Mouse (Mus musculus) heart, embryonic 16.5 days (tissue): ENCODE measurements around the gene Acss3. TPM values are rescaled to one million over a fixed set of nuclear protein-coding genes. Genes with fewer than 3 reads are reported as not detected.

ENCODE experiments used
- ATAC-seq: fragments of 200-750 bp; cut with Nextera tagmentation; replicated peaks from 2 replicates; pipeline ENCODE4 v1.8.0; 2017; ENCODE audit warnings: moderate number of reproducible peaks; ENCODE audit not compliant: insufficient read depth, low FRiP score; ENCODE audit errors: extremely low read depth
- H3K27ac ChIP-seq: fragments of 300-500 bp; sonication (generic); 2 replicates; pipeline ENCODE4 v1.5.1; 2014; ENCODE audit warnings: mild to moderate bottlenecking, low read length, control low read depth, moderate library complexity
- H3K27me3 ChIP-seq: fragments of 300-500 bp; sonication (generic); 2 replicates; pipeline ENCODE4 v1.6.1; 2014; ENCODE audit warnings: low read length, mixed read lengths; ENCODE audit not compliant: control insufficient read depth, insufficient read depth
- H3K36me3 ChIP-seq: fragments of 300-500 bp; sonication (generic); 2 replicates; pipeline ENCODE4 v1.6.1; 2014; ENCODE audit not compliant: control insufficient read depth, insufficient read depth
- H3K4me1 ChIP-seq: fragments of 300-500 bp; sonication (generic); 2 replicates; pipeline ENCODE4 v1.6.1; 2014; ENCODE audit warnings: low read length, mixed read lengths; ENCODE audit not compliant: control insufficient read depth, insufficient read depth
- H3K4me2 ChIP-seq: fragments of 300-500 bp; sonication (generic); 2 replicates; pipeline ENCODE4 v1.6.1; 2014; ENCODE audit warnings: low read depth, mild to moderate bottlenecking, control low read depth, low read length
- H3K4me3 ChIP-seq: fragments of 300-500 bp; sonication (generic); 2 replicates; pipeline ENCODE4 v1.5.1; 2014; ENCODE audit warnings: mild to moderate bottlenecking, control low read depth, low read length
- H3K9ac ChIP-seq: fragments of 300-500 bp; sonication (generic); 2 replicates; pipeline ENCODE4 v1.6.1; 2014; ENCODE audit warnings: low read length, control low read depth
- H3K9me3 ChIP-seq: fragments of 300-500 bp; sonication (generic); replicated peaks from 2 replicates; pipeline ENCODE4 v1.6.1; 2016; ENCODE audit warnings: low read length; ENCODE audit not compliant: control insufficient read depth
- WGBS: fragments of 180-500 bp; shearing (Covaris S2); extraction: QIAGEN DNeasy Blood & Tissue Kit; methylation state at CpG from one replicate; pipeline ENCODE4 v1.1.7; 2014; 5-methylcytosine and 5-hydroxymethylcytosine counted together
- polyA plus RNA-seq: library from polyadenylated mRNA; unstranded; fragments of >200 nt; fragmentation: Nextera tagmentation; extraction: Ambion mirVana; gene quantifications from 2 replicates; pipeline ENCODE4 v1.2.1, GENCODE M21; 2015

Gene Acss3
- polyA plus RNA-seq, 1 experiment from 2014 or later: 2.8 TPM

GRCm38 (mm10) chr10:106941380-106941779 lies 182.1 kb downstream of the Acss3 start:
- Histone ChIP-seq H3K9me3 (no peaks in the 10 kb centered on the region), H3K4me3 (no peak overlapping the region)
- ATAC-seq: no peak

GRCm38 (mm10) chr10:106939441-106939840 lies 184.0 kb downstream of the Acss3 start:
- Histone ChIP-seq H3K9ac (no peak overlapping the region), H3K4me1 (no peaks in the 10 kb centered on the region), H3K27ac (no peak overlapping the region), H3K4me2 (no peak overlapping the region), H3K9me3 (no peaks in the 10 kb centered on the region), H3K27me3 (no peaks in the 10 kb centered on the region), H3K4me3 (no peak overlapping the region), H3K36me3 (no peaks in the 10 kb centered on the region)
- 48% methylated on average over 1 of the region's 1 CpGs for WGBS
- no peak for ATAC-seq

More at GRCm38 (mm10) chr10:106941380-106941779, 182.1 kb downstream of the Acss3 start:
- 76% methylated on average over 5 of the region's 5 CpGs for WGBS
- H3K27me3 ChIP-seq: no peaks in the 10 kb centered on the region
- no peak overlapping the region for H3K4me2 ChIP-seq
- no peaks in the 10 kb centered on the region for H3K36me3 ChIP-seq
- no peaks in the 10 kb centered on the region for H3K4me1 ChIP-seq
- no peak overlapping the region for H3K27ac ChIP-seq
- H3K9ac ChIP-seq: no peak overlapping the region

GRCm38 (mm10) chr10:106938851-106939250 lies 184.6 kb downstream of the Acss3 start:
- Histone ChIP-seq H3K4me3 (no peak overlapping the region), H3K9ac (no peak overlapping the region), H3K9me3 (no peaks in the 10 kb centered on the region), H3K4me1 (no peaks in the 10 kb centered on the region), H3K4me2 (no peak overlapping the region), H3K27me3 (no peaks in the 10 kb centered on the region), H3K27ac (no peak overlapping the region), H3K36me3 (no peaks in the 10 kb centered on the region)
- ATAC-seq: no peak
- WGBS: 82% methylated on average over 3 of the region's 3 CpGs

GRCm38 (mm10) chr10:106936996-106937395 lies 186.5 kb downstream of the Acss3 start:
- Histone ChIP-seq H3K27ac (no peak overlapping the region), H3K4me1 (no peaks in the 10 kb centered on the region), H3K4me2 (no peak overlapping the region), H3K27me3 (no peaks in the 10 kb centered on the region), H3K9me3 (no peaks in the 10 kb centered on the region), H3K4me3 (no peak overlapping the region), H3K9ac (no peak overlapping the region), H3K36me3 (no peaks in the 10 kb centered on the region)
- no peak for ATAC-seq
- WGBS: 85% methylated on average over 7 of the region's 7 CpGs

- 26% methylated on average over 13 of the region's 13 CpGs for WGBS
- Histone ChIP-seq H3K4me1 (no peaks in the 10 kb centered on the region), H3K4me3 (peak overlapping the region; percentile 30)
Measured at GRCm38 (mm10) chr10:106932571-106933073, 190.8 kb downstream of the Acss3 start.

GRCm38 (mm10) chr10:106928576-106929332 lies 194.7 kb downstream of the Acss3 start:
- WGBS: 69% methylated on average over 9 of the region's 9 CpGs
- Histone ChIP-seq H3K9ac (no peak overlapping the region), H3K4me3 (no peak overlapping the region), H3K4me1 (no peaks in the 10 kb centered on the region), H3K9me3 (no peaks in the 10 kb centered on the region), H3K27ac (no peak overlapping the region), H3K4me2 (no peak overlapping the region), H3K36me3 (no peaks in the 10 kb centered on the region), H3K27me3 (no peaks in the 10 kb centered on the region)
- ATAC-seq: no peak

More at GRCm38 (mm10) chr10:106932571-106933073, 190.8 kb downstream of the Acss3 start:
- ATAC-seq: no peak
- H3K36me3 ChIP-seq: no peaks in the 10 kb centered on the region
- H3K9me3 ChIP-seq: no peaks in the 10 kb centered on the region
- H3K27ac ChIP-seq: no peak overlapping the region
- peak overlapping the region; percentile 53; the same call in 1 of the 2 replicates for H3K9ac ChIP-seq
- no peaks in the 10 kb centered on the region for H3K27me3 ChIP-seq
- peak overlapping the region; percentile 51 for H3K4me2 ChIP-seq

- WGBS: 75% methylated on average over 3 of the region's 3 CpGs
- ATAC-seq: no peak
- no peak overlapping the region for H3K27ac ChIP-seq
- no peak overlapping the region for H3K4me3 ChIP-seq
- no peaks in the 10 kb centered on the region for H3K4me1 ChIP-seq
- no peaks in the 10 kb centered on the region for H3K36me3 ChIP-seq
- no peak overlapping the region for H3K4me2 ChIP-seq
- no peaks in the 10 kb centered on the region for H3K27me3 ChIP-seq
- no peaks in the 10 kb centered on the region for H3K9me3 ChIP-seq
- no peak overlapping the region for H3K9ac ChIP-seq
Measured at GRCm38 (mm10) chr10:106924798-106925197, 198.7 kb downstream of the Acss3 start.

GRCm38 (mm10) chr10:106924334-106924733 lies 199.1 kb downstream of the Acss3 start:
- WGBS: 84% methylated on average over 5 of the region's 5 CpGs
- Histone ChIP-seq H3K36me3 (no peaks in the 10 kb centered on the region), H3K9ac (no peak overlapping the region), H3K27ac (no peak overlapping the region), H3K4me3 (no peak overlapping the region), H3K4me1 (no peaks in the 10 kb centered on the region), H3K27me3 (no peaks in the 10 kb centered on the region), H3K9me3 (no peaks in the 10 kb centered on the region), H3K4me2 (no peak overlapping the region)
- ATAC-seq: no peak

GRCm38 (mm10) chr10:106914822-106915221 lies 208.6 kb downstream of the Acss3 start:
- Histone ChIP-seq H3K4me2 (no peak overlapping the region), H3K9ac (no peak overlapping the region), H3K4me1 (no peaks in the 10 kb centered on the region)

More at GRCm38 (mm10) chr10:106914822-106915221, 208.6 kb downstream of the Acss3 start:
- no peaks in the 10 kb centered on the region for H3K27me3 ChIP-seq
- H3K4me3 ChIP-seq: no peak overlapping the region
- H3K36me3 ChIP-seq: no peaks in the 10 kb centered on the region
- no peak overlapping the region for H3K27ac ChIP-seq
- ATAC-seq: no peak
- no peaks in the 10 kb centered on the region; the same call in 1 of the 2 replicates for H3K9me3 ChIP-seq
